Mouse (Mus musculus) forebrain, embryonic 15.5 days (tissue): Measurements from ENCODE around the gene Chmp2a. TPM values are rescaled to one million over a fixed set of nuclear protein-coding genes. Genes with fewer than 3 reads are reported as not detected.

Experiments
- ATAC-seq: fragments of 200-750 bp; cut with Nextera tagmentation; replicated peaks from 2 replicates; pipeline ENCODE4 v1.8.0; 2017; ENCODE audit warnings: mild to moderate bottlenecking, moderate TSS enrichment, moderate library complexity
- H3K27ac ChIP-seq: fragments of 300-500 bp; sonication (generic); replicated peaks from 2 replicates; pipeline ENCODE4 v1.5.1; 2015; ENCODE audit warnings: mild to moderate bottlenecking, inconsistent platforms
- H3K27me3 ChIP-seq: fragments of 300-500 bp; sonication (generic); 2 replicates; pipeline ENCODE4 v1.6.1; 2015; ENCODE audit warnings: inconsistent platforms
- H3K36me3 ChIP-seq: fragments of 300-500 bp; sonication (generic); 2 replicates; pipeline ENCODE4 v1.6.1; 2015; ENCODE audit warnings: mild to moderate bottlenecking, inconsistent platforms
- H3K4me1 ChIP-seq: fragments of 300-500 bp; sonication (generic); 2 replicates; pipeline ENCODE4 v1.6.1; 2015; ENCODE audit warnings: inconsistent platforms
- H3K4me2 ChIP-seq: fragments of 300-500 bp; sonication (generic); replicated peaks from 2 replicates; pipeline ENCODE4 v1.6.1; 2015; ENCODE audit warnings: mild to moderate bottlenecking, inconsistent platforms
- H3K4me3 ChIP-seq: fragments of 300-500 bp; sonication (generic); 2 replicates; pipeline ENCODE4 v1.5.1; 2015; ENCODE audit warnings: mild to moderate bottlenecking, inconsistent platforms
- H3K9ac ChIP-seq: fragments of 300-500 bp; sonication (generic); replicated peaks from 2 replicates; pipeline ENCODE4 v1.6.1; 2015; ENCODE audit warnings: mild to moderate bottlenecking, inconsistent platforms
- H3K9me3 ChIP-seq: fragments of 300-500 bp; sonication (generic); 2 replicates; pipeline ENCODE4 v1.6.1; 2016; ENCODE audit warnings: inconsistent platforms
- WGBS: fragments of 180-500 bp; shearing (Covaris S2); methylation state at CpG from one replicate; pipeline ENCODE4 v1.1.7; 2015; ENCODE audit warnings: mixed read lengths; 5-methylcytosine and 5-hydroxymethylcytosine counted together
- polyA plus RNA-seq: library from polyadenylated mRNA; unstranded; fragments of >200 nt; fragmentation: Nextera tagmentation; extraction: Ambion mirVana; gene quantifications from 2 replicates; pipeline ENCODE4 v1.2.1, GENCODE M21; 2015

The Chmp2a gene
- polyA plus RNA-seq, 1 experiment from 2014 or later: 184 TPM

- H3K27me3 ChIP-seq: peaks cover 37% of the 10 kb centered on the region
- no peaks in the 10 kb centered on the region for H3K9me3 ChIP-seq
- no peak overlapping the region for H3K27ac ChIP-seq
- H3K4me3 ChIP-seq: peak overlapping the region; percentile 49
- WGBS: 5% methylated on average over 88 of the region's 88 CpGs
- H3K9ac ChIP-seq: peak overlapping the region; percentile 69
- H3K36me3 ChIP-seq: no peaks in the 10 kb centered on the region
- peak; percentile 53 for ATAC-seq
- peak overlapping the region; percentile 92 for H3K4me2 ChIP-seq
- H3K4me1 ChIP-seq: peaks cover 22% of the 10 kb centered on the region
These were observed 9.0 kb upstream of the Chmp2a start for GRCm38 (mm10) chr7:13043445-13044253.

GRCm38 (mm10) chr7:13043120-13043444, 8.5 kb upstream of the Chmp2a start:
- Histone ChIP-seq H3K4me1 (peaks cover 25% of the 10 kb centered on the region), H3K9ac (no peak overlapping the region), H3K27me3 (peaks cover 37% of the 10 kb centered on the region), H3K4me2 (peak overlapping the region; percentile 92), H3K9me3 (no peaks in the 10 kb centered on the region), H3K36me3 (no peaks in the 10 kb centered on the region), H3K27ac (no peak overlapping the region), H3K4me3 (peak overlapping the region; percentile 49; the same call in 1 of the 2 replicates)
- 41% methylated on average over 16 of the region's 16 CpGs for WGBS
- ATAC-seq: no peak

GRCm38 (mm10) chr7:13042511-13042910, 7.9 kb upstream of the Chmp2a start:
- H3K27me3 ChIP-seq: peaks cover 37% of the 10 kb centered on the region

GRCm38 (mm10) chr7:13041256-13041655, 6.6 kb upstream of the Chmp2a start:
- no peak for ATAC-seq
- Histone ChIP-seq H3K27me3 (peaks cover 37% of the 10 kb centered on the region), H3K9ac (no peak overlapping the region), H3K4me3 (no peak overlapping the region), H3K4me1 (peaks cover 34% of the 10 kb centered on the region), H3K27ac (no peak overlapping the region), H3K4me2 (no peak overlapping the region), H3K9me3 (no peaks in the 10 kb centered on the region), H3K36me3 (peaks cover 1% of the 10 kb centered on the region; the same call in 1 of the 2 replicates)
- 76% methylated on average over 1 of the region's 1 CpGs for WGBS

More at GRCm38 (mm10) chr7:13042511-13042910, 7.9 kb upstream of the Chmp2a start:
- Histone ChIP-seq H3K4me3 (no peak overlapping the region), H3K9ac (no peak overlapping the region), H3K36me3 (no peaks in the 10 kb centered on the region), H3K4me2 (no peak overlapping the region), H3K9me3 (no peaks in the 10 kb centered on the region), H3K4me1 (peaks cover 25% of the 10 kb centered on the region), H3K27ac (no peak overlapping the region)
- 76% methylated on average over 6 of the region's 6 CpGs for WGBS
- ATAC-seq: no peak

GRCm38 (mm10) chr7:13039181-13039580, 4.6 kb upstream of the Chmp2a start:
- WGBS: 85% methylated on average over 1 of the region's 1 CpGs
- Histone ChIP-seq H3K4me3 (peak overlapping the region; percentile 90; the same call in 1 of the 2 replicates), H3K36me3 (peaks cover 14% of the 10 kb centered on the region), H3K27me3 (peaks cover 26% of the 10 kb centered on the region), H3K27ac (peak overlapping the region; percentile 100; the same call in 1 of the 2 replicates), H3K4me1 (peaks cover 45% of the 10 kb centered on the region), H3K9ac (peak overlapping the region; percentile 99), H3K9me3 (no peaks in the 10 kb centered on the region), H3K4me2 (peak overlapping the region; percentile 78)
- ATAC-seq: no peak

GRCm38 (mm10) chr7:13038621-13039169, 4.1 kb upstream of the Chmp2a start:
- Histone ChIP-seq H3K9me3 (no peaks in the 10 kb centered on the region), H3K27ac (peak overlapping the region; percentile 100)

GRCm38 (mm10) chr7:13037901-13038555, 3.4 kb upstream of the Chmp2a start, which contains the start of gene Ube2m:
Gene Ube2m (minus strand): TSS chr7:13038275.
- peak within 1 kb of the TSS; percentile 99 for H3K9ac ChIP-seq
- peak within 1 kb of the TSS; percentile 78 for H3K4me2 ChIP-seq
- H3K9me3 ChIP-seq: no peaks in the 10 kb centered on the region
- peak within 1 kb of the TSS; percentile 100 for H3K27ac ChIP-seq
- peak; percentile 92 for ATAC-seq
- WGBS: under 1% methylated on average over 63 of the region's 65 CpGs
- H3K27me3 ChIP-seq: peaks cover 15% of the 10 kb centered on the region
- H3K4me3 ChIP-seq: peak within 1 kb of the TSS; percentile 90
- H3K36me3 ChIP-seq: peaks cover 18% of the 10 kb centered on the region
- H3K4me1 ChIP-seq: peaks cover 46% of the 10 kb centered on the region

More at GRCm38 (mm10) chr7:13038621-13039169, 4.1 kb upstream of the Chmp2a start:
- Histone ChIP-seq H3K4me3 (peak overlapping the region; percentile 90), H3K36me3 (peaks cover 14% of the 10 kb centered on the region), H3K4me2 (peak overlapping the region; percentile 78), H3K9ac (peak overlapping the region; percentile 99), H3K27me3 (peaks cover 21% of the 10 kb centered on the region), H3K4me1 (peaks cover 45% of the 10 kb centered on the region)
- WGBS: 23% methylated on average over 15 of the region's 15 CpGs
- ATAC-seq: no peak

GRCm38 (mm10) chr7:13037366-13037765, 2.8 kb upstream of the Chmp2a start:
- Histone ChIP-seq H3K9ac (peak overlapping the region; percentile 99), H3K4me3 (peak overlapping the region; percentile 90), H3K4me1 (peaks cover 50% of the 10 kb centered on the region), H3K36me3 (peaks cover 25% of the 10 kb centered on the region), H3K4me2 (peak overlapping the region; percentile 78), H3K9me3 (no peaks in the 10 kb centered on the region), H3K27me3 (peaks cover 8% of the 10 kb centered on the region), H3K27ac (peak overlapping the region; percentile 100)
- WGBS: under 1% methylated on average over 32 of the region's 33 CpGs
- peak; percentile 1; the same call in 1 of the 2 replicates for ATAC-seq

- Histone ChIP-seq H3K4me2 (peak overlapping the region; percentile 78), H3K4me1 (peaks cover 50% of the 10 kb centered on the region), H3K4me3 (peak overlapping the region; percentile 90), H3K9me3 (no peaks in the 10 kb centered on the region), H3K27me3 (peaks cover 4% of the 10 kb centered on the region; the same call in 1 of the 2 replicates), H3K27ac (peak overlapping the region; percentile 100), H3K36me3 (peaks cover 31% of the 10 kb centered on the region), H3K9ac (peak overlapping the region; percentile 99)
- ATAC-seq: no peak
- WGBS: 49% methylated on average over 4 of the region's 4 CpGs
These were observed 2.2 kb upstream of the Chmp2a start for GRCm38 (mm10) chr7:13036806-13037205.

GRCm38 (mm10) chr7:13035211-13035855, 726 bp upstream of the Chmp2a start:
- Histone ChIP-seq H3K4me3 (0 out of 2 replicates have a peak overlapping the region, but pooled peaks have one; percentile 56), H3K36me3 (peaks cover 45% of the 10 kb centered on the region), H3K4me1 (peaks cover 50% of the 10 kb centered on the region), H3K9ac (no peak overlapping the region), H3K27me3 (no peaks in the 10 kb centered on the region), H3K27ac (peak overlapping the region; percentile 92), H3K9me3 (no peaks in the 10 kb centered on the region), H3K4me2 (0 out of 2 replicates have a peak overlapping the region, but pooled peaks have one; percentile 78)
- WGBS: 81% methylated on average over 17 of the region's 17 CpGs
- ATAC-seq: no peak

GRCm38 (mm10) chr7:13033451-13034147, 1.0 kb downstream of the Chmp2a start:
- WGBS: 50% methylated on average over 13 of the region's 13 CpGs
- H3K36me3 ChIP-seq: peaks cover 63% of the 10 kb centered on the region
- peak overlapping the region; percentile 56 for H3K4me3 ChIP-seq
- peaks cover 43% of the 10 kb centered on the region for H3K4me1 ChIP-seq
- peak overlapping the region; percentile 78 for H3K4me2 ChIP-seq
- ATAC-seq: no peak
- H3K27me3 ChIP-seq: no peaks in the 10 kb centered on the region
- H3K9ac ChIP-seq: peak overlapping the region; percentile 68
- H3K27ac ChIP-seq: peak overlapping the region; percentile 92
- no peaks in the 10 kb centered on the region for H3K9me3 ChIP-seq
